Mouse (Mus musculus) limb, embryonic 14.5 days (tissue): ENCODE data around the gene Gdpgp1. TPM values are rescaled to one million over a fixed set of nuclear protein-coding genes. Genes with fewer than 3 reads are reported as not detected.

Experiments
- ATAC-seq: fragments of 200-750 bp; cut with Nextera tagmentation; 2 replicates; pipeline ENCODE4 v1.8.0; 2017; ENCODE audit warnings: low read depth, moderate number of reproducible peaks, moderate TSS enrichment; ENCODE audit not compliant: low FRiP score
- DNase-seq: peaks from one replicate; pipeline ENCODE4 v3.0.0-alpha.2; 2015; ENCODE audit warnings: low spot score
- H3K27ac ChIP-seq: fragments of 300-500 bp; sonication (generic); replicated peaks from 2 replicates; pipeline ENCODE4 v1.5.1; 2014; ENCODE audit warnings: low read depth, mild to moderate bottlenecking, low read length, moderate library complexity, mixed read lengths
- H3K27me3 ChIP-seq: fragments of 300-500 bp; sonication (generic); 2 replicates; pipeline ENCODE4 v1.6.1; 2014; ENCODE audit warnings: low read length, mixed read lengths; ENCODE audit not compliant: control insufficient read depth, insufficient read depth
- H3K36me3 ChIP-seq: fragments of 300-500 bp; sonication (generic); 2 replicates; pipeline ENCODE4 v1.6.1; 2014; ENCODE audit warnings: mild to moderate bottlenecking, low read length, moderate library complexity, mixed read lengths; ENCODE audit not compliant: control insufficient read depth, insufficient read depth
- H3K4me1 ChIP-seq: fragments of 300-500 bp; sonication (generic); 2 replicates; pipeline ENCODE4 v1.6.1; 2014; ENCODE audit warnings: antibody characterized with exemption, low read length, mixed read lengths; ENCODE audit not compliant: control insufficient read depth, insufficient read depth
- H3K4me2 ChIP-seq: fragments of 300-500 bp; sonication (generic); replicated peaks from 2 replicates; pipeline ENCODE4 v1.6.1; 2014; ENCODE audit warnings: low read depth, mild to moderate bottlenecking, low read length, moderate library complexity; ENCODE audit not compliant: severe bottlenecking
- H3K4me3 ChIP-seq: fragments of 300-500 bp; sonication (generic); replicated peaks from 2 replicates; pipeline ENCODE4 v1.5.1; 2014; ENCODE audit warnings: low read length
- H3K9ac ChIP-seq: fragments of 300-500 bp; sonication (generic); 2 replicates; pipeline ENCODE4 v1.6.1; 2014; ENCODE audit warnings: mild to moderate bottlenecking, low read depth, low read length, moderate library complexity; ENCODE audit not compliant: severe bottlenecking
- H3K9me3 ChIP-seq: fragments of 300-500 bp; sonication (generic); 2 replicates; pipeline ENCODE4 v1.6.1; 2016; ENCODE audit warnings: low read length; ENCODE audit not compliant: control insufficient read depth
- POLR2A ChIP-seq: fragments of 200-500 bp; IDR thresholded peaks from 2 replicates; pipeline ENCODE4 v1.8.0; 2012; ENCODE audit warnings: inconsistent platforms, mild to moderate bottlenecking, moderate library complexity, borderline replicate concordance; ENCODE audit not compliant: insufficient read depth, insufficient read length; ENCODE audit errors: extremely low read depth
- WGBS: fragments of 180-500 bp; shearing (Covaris S2); extraction: QIAGEN DNeasy Blood & Tissue Kit; methylation state at CpG from one replicate; pipeline ENCODE4 v1.1.7; 2014; 5-methylcytosine and 5-hydroxymethylcytosine counted together
- polyA plus RNA-seq, 2 experiments: library from polyadenylated mRNA; depleted of rRNA in 1 of 2; stranded (reverse) in 1 of 2; unstranded in 1 of 2; fragments of >200 nt; fragmentation: Nextera tagmentation in 1 of 2; extraction: Ambion mirVana in 1 of 2; gene quantifications; 2 replicates each; pipeline versions ENCODE4 v1.2.1 to v1.2.3; 2012 to 2014

Gdpgp1 gene
- polyA plus RNA-seq, 2 experiments: 2.0 to 2.1 TPM

DNA sequence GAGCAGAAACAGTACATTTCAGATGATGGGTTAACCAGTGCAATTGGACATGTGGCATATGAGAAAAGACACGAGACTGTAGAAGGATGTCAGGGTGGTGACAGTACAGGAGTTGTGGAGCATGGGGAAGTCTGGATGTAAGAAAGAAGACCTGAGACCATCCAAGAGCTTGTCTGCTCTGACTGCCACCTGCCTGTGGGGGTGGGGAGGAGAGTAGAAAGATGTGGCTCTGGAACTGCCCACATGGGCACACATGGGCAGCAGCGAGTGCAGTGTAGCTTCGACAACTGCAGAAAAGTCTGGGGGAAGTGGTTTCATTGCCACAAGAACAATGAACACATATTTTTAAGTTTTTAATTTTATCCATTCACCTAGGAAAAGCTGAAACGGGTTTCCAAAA, 35.3 kb upstream of the Gdpgp1 start:
- ATAC-seq (no peak), DNase-seq (no peak)
- H3K4me2 ChIP-seq: peak overlapping the region; percentile 89
- H3K9ac ChIP-seq: peak overlapping the region; percentile 79; the same call in 1 of the 2 replicates
- TF ChIP-seq POLR2A: no peak
- 19% methylated on average over 4 of the region's 4 CpGs for WGBS
- H3K9me3 ChIP-seq: no peaks in the 10 kb centered on the region
- H3K4me3 ChIP-seq: peak overlapping the region; percentile 80
- peak overlapping the region; percentile 92 for H3K27ac ChIP-seq
- no peaks in the 10 kb centered on the region for H3K27me3 ChIP-seq
- H3K36me3 ChIP-seq: peaks cover 6% of the 10 kb centered on the region; the same call in 1 of the 2 replicates
- H3K4me1 ChIP-seq: peaks cover 36% of the 10 kb centered on the region

DNA sequence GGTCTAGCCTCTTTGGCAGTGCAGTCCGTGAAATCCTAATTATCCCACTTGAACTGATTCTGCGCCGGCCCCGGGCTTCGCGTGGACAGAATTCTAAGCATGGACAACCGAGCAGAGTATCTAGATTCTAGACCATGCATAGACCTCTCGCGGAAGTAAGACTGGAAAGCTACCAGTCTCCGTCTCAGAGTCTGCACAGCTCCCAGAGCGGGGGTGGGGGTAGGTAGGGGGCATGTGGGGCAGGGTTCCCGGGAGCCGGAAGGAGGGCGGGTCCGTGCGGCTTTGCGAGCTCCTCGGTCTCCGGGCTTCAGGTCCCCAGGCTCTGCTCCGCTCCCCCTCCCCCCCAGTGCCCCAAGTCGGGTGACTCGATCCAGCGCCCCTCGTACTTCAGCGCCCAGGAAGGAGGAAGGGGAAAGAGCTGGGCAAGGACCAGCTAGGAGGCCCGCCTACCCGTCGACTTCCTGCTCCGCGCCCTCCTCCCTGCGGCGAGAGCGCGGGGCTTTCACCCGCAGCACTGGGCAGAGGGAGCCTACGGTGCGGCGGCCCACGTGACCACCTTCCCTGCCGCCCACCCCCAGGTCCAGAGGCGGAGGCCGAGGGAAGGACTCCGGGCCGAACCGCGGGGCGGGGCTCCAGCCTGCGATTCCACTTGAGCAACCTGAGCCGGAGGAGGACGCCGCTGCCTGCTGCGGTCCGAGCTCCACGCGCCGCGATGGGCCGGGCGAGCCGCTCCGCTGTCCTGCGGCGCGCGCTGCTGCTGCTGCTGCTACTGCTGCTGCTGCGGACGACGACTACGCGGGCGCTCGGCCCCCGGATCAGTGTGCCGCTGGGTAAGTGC, 34.5 kb upstream of the Gdpgp1 start:
- Histone ChIP-seq H3K36me3 (peaks cover 9% of the 10 kb centered on the region; the same call in 1 of the 2 replicates), H3K27ac (peak overlapping the region; percentile 92), H3K9ac (peak overlapping the region; percentile 79), H3K4me1 (peaks cover 29% of the 10 kb centered on the region), H3K4me3 (peak overlapping the region; percentile 80), H3K9me3 (no peaks in the 10 kb centered on the region), H3K27me3 (no peaks in the 10 kb centered on the region), H3K4me2 (peak overlapping the region; percentile 89)
- DNase-seq (peak; percentile 87), ATAC-seq (peak; percentile 94)
- 0 out of 2 replicates have a peak, but pooled peaks have one; percentile 55 for TF ChIP-seq POLR2A
- WGBS: under 1% methylated on average over 57 of the region's 74 CpGs

DNA sequence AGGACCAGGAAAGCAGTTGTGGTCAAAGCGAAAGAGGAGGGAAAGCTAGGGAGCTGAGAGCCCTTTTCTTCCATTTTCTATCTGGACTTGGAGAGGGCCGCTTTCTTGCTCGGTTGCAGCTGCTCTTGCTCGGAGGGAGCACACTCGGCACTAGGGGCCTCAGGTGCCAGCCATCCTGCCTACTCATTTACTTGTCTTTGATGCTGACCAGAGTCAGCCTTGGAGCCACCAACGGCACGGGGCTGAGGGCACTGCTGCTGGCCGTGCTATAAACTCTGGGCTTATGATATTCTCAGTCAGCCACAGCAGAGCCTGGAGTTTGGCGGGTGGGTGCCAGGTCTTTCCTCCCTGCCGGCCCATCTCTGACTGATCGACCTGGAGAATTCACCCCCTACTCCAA, 33.8 kb upstream of the Gdpgp1 start:
- TF ChIP-seq POLR2A: no peak
- DNase-seq: no peak
- ATAC-seq: 0 out of 2 replicates have a peak, but pooled peaks have one; percentile 6
- Histone ChIP-seq H3K36me3 (peaks cover 9% of the 10 kb centered on the region; the same call in 1 of the 2 replicates), H3K27ac (peak overlapping the region; percentile 92), H3K4me1 (peaks cover 29% of the 10 kb centered on the region), H3K9ac (peak overlapping the region; percentile 79), H3K27me3 (no peaks in the 10 kb centered on the region), H3K4me2 (peak overlapping the region; percentile 89), H3K9me3 (no peaks in the 10 kb centered on the region), H3K4me3 (peak overlapping the region; percentile 80)
- 0% methylated on average over 11 of the region's 11 CpGs for WGBS

DNA sequence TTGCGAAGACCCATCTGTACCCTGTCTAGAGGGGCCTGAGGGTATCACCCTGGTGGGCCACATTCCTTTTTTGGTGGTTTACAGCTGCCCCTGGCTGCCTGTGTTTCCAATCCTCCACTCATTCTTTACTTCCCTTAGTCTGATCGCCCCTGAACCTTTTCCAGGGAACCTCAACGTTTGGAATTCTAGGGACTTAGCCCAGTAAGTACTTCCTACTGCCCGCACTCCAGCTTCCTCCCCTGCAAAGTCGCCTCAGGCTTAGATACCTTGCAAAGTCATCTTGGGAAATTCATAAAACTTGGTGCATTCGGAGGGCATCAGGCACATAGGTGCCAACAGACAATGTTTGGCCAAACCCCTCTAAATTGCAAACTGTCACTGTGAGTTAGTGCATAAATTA, 33.4 kb upstream of the Gdpgp1 start:
- Histone ChIP-seq H3K4me3 (peak overlapping the region; percentile 80), H3K27ac (peak overlapping the region; percentile 92), H3K4me1 (peaks cover 29% of the 10 kb centered on the region), H3K9ac (peak overlapping the region; percentile 79), H3K9me3 (no peaks in the 10 kb centered on the region), H3K27me3 (no peaks in the 10 kb centered on the region), H3K36me3 (peaks cover 9% of the 10 kb centered on the region; the same call in 1 of the 2 replicates), H3K4me2 (peak overlapping the region; percentile 89)
- ATAC-seq (no peak), DNase-seq (no peak)
- 17% methylated on average over 6 of the region's 6 CpGs for WGBS
- TF ChIP-seq POLR2A: no peak

DNA sequence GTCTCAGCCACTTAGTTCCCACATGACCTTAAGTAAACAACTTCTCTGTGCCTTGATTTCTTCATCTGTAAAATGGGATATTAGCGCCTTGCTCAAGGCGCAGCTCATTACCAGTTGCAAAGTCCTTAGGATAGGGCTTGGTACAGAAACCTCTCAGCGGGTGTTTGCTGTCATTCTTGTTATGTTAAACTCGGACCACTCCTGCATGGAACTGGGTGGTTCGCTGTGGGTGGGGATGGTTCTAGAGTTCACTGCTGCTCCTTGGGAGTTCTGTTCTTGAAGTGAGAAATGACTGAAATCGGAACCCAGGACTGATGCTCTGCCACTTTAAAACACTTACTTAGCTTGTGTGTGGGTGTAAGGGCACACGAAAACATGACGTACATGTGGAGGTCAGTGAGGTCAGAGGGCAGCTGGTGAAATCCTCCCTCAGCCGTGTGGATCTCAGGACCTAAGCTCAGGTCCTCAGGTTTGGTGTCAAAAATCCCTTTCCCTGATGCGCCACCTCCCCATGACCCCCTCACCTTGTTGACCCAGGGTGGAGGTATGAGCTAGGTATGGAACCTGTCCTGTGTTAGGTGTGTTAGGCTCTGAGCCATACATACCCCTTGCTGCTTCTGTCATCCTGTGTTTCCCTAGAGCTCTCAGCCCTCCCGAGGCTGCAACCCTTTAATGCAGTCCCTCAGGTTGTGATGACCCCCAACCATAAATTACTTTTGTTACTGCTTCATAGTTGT, 32.6 kb upstream of the Gdpgp1 start:
- Histone ChIP-seq H3K27me3 (no peaks in the 10 kb centered on the region), H3K27ac (no peak overlapping the region), H3K4me1 (peaks cover 29% of the 10 kb centered on the region), H3K4me2 (peak overlapping the region; percentile 89; the same call in 1 of the 2 replicates), H3K36me3 (peaks cover 9% of the 10 kb centered on the region; the same call in 1 of the 2 replicates), H3K9ac (no peak overlapping the region), H3K9me3 (no peaks in the 10 kb centered on the region), H3K4me3 (peak overlapping the region; percentile 80)
- whole genome bisulfite sequencing: 69% methylated on average over 11 of the region's 11 CpGs
- ATAC-seq (no peak), DNase-seq (no peak)
- TF ChIP-seq POLR2A: no peak
